Mouse (Mus musculus): ENCODE results near the gene Cd38. TPM values are rescaled to one million over a fixed set of nuclear protein-coding genes. Genes with fewer than 3 reads are reported as not detected.
"Not testable (repeated sequence)": the region's sequence is repeated elsewhere in the genome, so short reads cannot be mapped to it uniquely, and the experiment has no call there.

Cd38 gene
- total RNA-seq, 2 experiments from 2014 or later = 3.2 to 6.5 TPM

GRCm38 (mm10) chr5:43853868-43854488, 14.4 kb upstream of the Cd38 start:
- no peak for ATAC-seq (replicated peaks; ENCODE audit: low FRiP score, poor library complexity, severe bottlenecking)

GRCm38 (mm10) chr5:43855769-43856168, 12.6 kb upstream of the Cd38 start:
- no peak for ATAC-seq (replicated peaks; ENCODE audit: low FRiP score, poor library complexity, severe bottlenecking)

GRCm38 (mm10) chr5:43859663-43860062, 8.7 kb upstream of the Cd38 start:
- no peak for ATAC-seq (replicated peaks; ENCODE audit: low FRiP score, poor library complexity, severe bottlenecking)

GRCm38 (mm10) chr5:43860096-43860495, 8.3 kb upstream of the Cd38 start:
- ATAC-seq (replicated peaks; ENCODE audit: low FRiP score, poor library complexity, severe bottlenecking) = no peak

GRCm38 (mm10) chr5:43860670-43861431, 7.5 kb upstream of the Cd38 start:
- ATAC-seq (replicated peaks; ENCODE audit: low FRiP score, poor library complexity, severe bottlenecking) = no peak

GRCm38 (mm10) chr5:43863642-43864041, 4.7 kb upstream of the Cd38 start:
- no peak for ATAC-seq (replicated peaks; ENCODE audit: low FRiP score, poor library complexity, severe bottlenecking)

- ATAC-seq (replicated peaks; ENCODE audit: low FRiP score, poor library complexity, severe bottlenecking) = no peak
These were observed 3.0 kb upstream of the Cd38 start for GRCm38 (mm10) chr5:43865316-43865715.

- no peak for ATAC-seq (replicated peaks; ENCODE audit: low FRiP score, poor library complexity, severe bottlenecking)
These were observed 603 bp downstream of the Cd38 start for GRCm38 (mm10) chr5:43868711-43869600.

GRCm38 (mm10) chr5:43871845-43872244, 3.5 kb downstream of the Cd38 start:
- ATAC-seq (replicated peaks; ENCODE audit: low FRiP score, poor library complexity, severe bottlenecking) = no peak

- ATAC-seq (replicated peaks; ENCODE audit: low FRiP score, poor library complexity, severe bottlenecking) = no peak
These were observed 4.3 kb downstream of the Cd38 start for GRCm38 (mm10) chr5:43872652-43873051.

GRCm38 (mm10) chr5:43882034-43882433, 13.7 kb downstream of the Cd38 start:
- no peak for ATAC-seq (replicated peaks; ENCODE audit: low FRiP score, poor library complexity, severe bottlenecking)

GRCm38 (mm10) chr5:43885060-43885820, 16.9 kb downstream of the Cd38 start:
- no peak for ATAC-seq (replicated peaks; ENCODE audit: low FRiP score, poor library complexity, severe bottlenecking)

GRCm38 (mm10) chr5:43892386-43892785, 24.0 kb downstream of the Cd38 start:
- no peak for ATAC-seq (replicated peaks; ENCODE audit: low FRiP score, poor library complexity, severe bottlenecking)

GRCm38 (mm10) chr5:43894113-43894512, 25.8 kb downstream of the Cd38 start:
- no peak for ATAC-seq (replicated peaks; ENCODE audit: low FRiP score, poor library complexity, severe bottlenecking)

- ATAC-seq (replicated peaks; ENCODE audit: low FRiP score, poor library complexity, severe bottlenecking) = no peak
These were observed 27.6 kb downstream of the Cd38 start for GRCm38 (mm10) chr5:43895931-43896330.

- no peak for ATAC-seq (replicated peaks; ENCODE audit: low FRiP score, poor library complexity, severe bottlenecking)
These were observed 36.3 kb downstream of the Cd38 start for GRCm38 (mm10) chr5:43904685-43905084.

GRCm38 (mm10) chr5:43909213-43909612, 40.9 kb downstream of the Cd38 start:
- ATAC-seq (replicated peaks; ENCODE audit: low FRiP score, poor library complexity, severe bottlenecking) = no peak

- no peak for ATAC-seq (replicated peaks; ENCODE audit: low FRiP score, poor library complexity, severe bottlenecking)
These were observed 41.7 kb downstream of the Cd38 start for GRCm38 (mm10) chr5:43910006-43910405.

- ATAC-seq (replicated peaks; ENCODE audit: low FRiP score, poor library complexity, severe bottlenecking) = not testable (repeated sequence)
These were observed 44.5 kb downstream of the Cd38 start, which contains the start of gene Gm7879 for GRCm38 (mm10) chr5:43912844-43913243. Gene Gm7879 (plus strand): TSS chr5:43913144.

Data from erythroblast, adult 5-6 weeks (primary cell).